Comparison of ENCODE assay signal across 9 mouse cellular contexts in genomic region chr9:118928007-118928406, GRCm38 (mm10). TPM values are rescaled to one million over a fixed set of nuclear protein-coding genes. Genes with fewer than 3 reads are reported as not detected.
DNase-seq lines count a peak whose midpoint lies in the region; ATAC-seq lines count a peak whose summit lies in the region.
"Had no signal": no experiment of that assay in that cellular context is flagged by ENCODE, and none has a peak within 500 bp of the region (broad histone marks: within the 10 kb centered on the region; RNA-seq: fewer than 3 reads in every experiment).

No protein-coding gene starts in this region.

- H3K9me3 ChIP-seq in kidney, embryonic 14.5 days (ENCODE audit: control insufficient read depth, low read length): no peaks in the 10 kb centered on the region
- H3K9me3 ChIP-seq in forebrain, embryonic 10.5 days: no peaks in the 10 kb centered on the region
- no peaks in the 10 kb centered on the region for H3K9me3 ChIP-seq in intestine, embryonic 14.5 days (ENCODE audit: control insufficient read depth, low read length)
- H3K9me3 ChIP-seq in midbrain, embryonic 15.5 days: no peaks in the 10 kb centered on the region

- H3K27ac ChIP-seq in kidney, embryonic 14.5 days (ENCODE audit: low read depth, low read length): peak overlapping the region; percentile 44; the same call in 1 of the 2 replicates
- no peak overlapping the region for H3K27ac ChIP-seq in forebrain, embryonic 10.5 days
- peak overlapping the region; percentile 54; the same call in 1 of the 2 replicates for H3K27ac ChIP-seq in intestine, embryonic 14.5 days (ENCODE audit: low read depth)
- H3K27ac ChIP-seq in midbrain, embryonic 15.5 days: no peak overlapping the region

- peak overlapping the region; percentile 88 for H3K4me3 ChIP-seq in kidney, embryonic 14.5 days (ENCODE audit: low read length)
- peak overlapping the region; percentile 83 for H3K4me3 ChIP-seq in forebrain, embryonic 10.5 days
- peak overlapping the region; percentile 88 for H3K4me3 ChIP-seq in intestine, embryonic 14.5 days (ENCODE audit: low read depth, low read length)
- peak overlapping the region; percentile 82 for H3K4me3 ChIP-seq in midbrain, embryonic 15.5 days

- DNase-seq in kidney, postnatal 10 days: no peak
- DNase-seq in forebrain, embryonic 10.5 days (ENCODE audit: extremely low spot score, low spot score): no peak
- no peak for DNase-seq in intestine, embryonic 14.5 days (ENCODE audit: low spot score)
- DNase-seq in frontal cortex, postnatal 10 days (ENCODE audit: low spot score in 2 of 2): no peak
- DNase-seq in left cerebral cortex, postnatal 10 days (ENCODE audit: extremely low spot score in 1 of 2, low spot score in 2 of 2): no peak
- DNase-seq: gastrocnemius, postnatal 25 days had no signal

- peak overlapping the region; percentile 92 for H3K9ac ChIP-seq in kidney, embryonic 14.5 days (ENCODE audit: low read depth, low read length)
- H3K9ac ChIP-seq in intestine, embryonic 14.5 days (ENCODE audit: low read length): peak overlapping the region; percentile 14; the same call in 1 of the 2 replicates
- peak overlapping the region; percentile 13; the same call in 1 of the 2 replicates for H3K9ac ChIP-seq in midbrain, embryonic 15.5 days

- peak overlapping the region; percentile 81 for H3K4me2 ChIP-seq in kidney, embryonic 14.5 days (replicated peaks; ENCODE audit: low read depth, low read length)
- peak overlapping the region; percentile 96 for H3K4me2 ChIP-seq in intestine, embryonic 14.5 days (ENCODE audit: low read length)
- H3K4me2 ChIP-seq in midbrain, embryonic 15.5 days: peak overlapping the region; percentile 98

- intact Hi-C loops in left cerebral cortex, postnatal 10 days (cut with DNase I): loop anchor here (5.0 kb wide), 2 partner anchors 54 to 104 kb away; no protein-coding TSS in a partner anchor

- no peaks in the 10 kb centered on the region for H3K36me3 ChIP-seq in kidney, embryonic 14.5 days (ENCODE audit: control insufficient read depth, insufficient read depth, low read length)
- H3K36me3 ChIP-seq in forebrain, embryonic 10.5 days (replicated peaks): no peaks in the 10 kb centered on the region; the same call in 1 of the 2 replicates
- 0 out of 2 replicates have a peak, but pooled peaks cover 5% of the 10 kb centered on the region for H3K36me3 ChIP-seq in intestine, embryonic 14.5 days (ENCODE audit: control insufficient read depth, insufficient read depth, low read length)
- no peaks in the 10 kb centered on the region for H3K36me3 ChIP-seq in midbrain, embryonic 15.5 days (replicated peaks)

- WGBS in kidney, embryonic 14.5 days: 47% methylated on average over 2 of the region's 2 CpGs
- WGBS in forebrain, embryonic 10.5 days: 36% methylated on average over 2 of the region's 2 CpGs
- WGBS in intestine, embryonic 14.5 days: 53% methylated on average over 2 of the region's 2 CpGs
- WGBS in midbrain, embryonic 15.5 days: 52% methylated on average over 2 of the region's 2 CpGs

- H3K27me3 ChIP-seq in kidney, embryonic 14.5 days (ENCODE audit: control insufficient read depth, insufficient read depth, low read length): no peaks in the 10 kb centered on the region
- peaks cover 28% of the 10 kb centered on the region for H3K27me3 ChIP-seq in forebrain, embryonic 10.5 days (ENCODE audit: poor library complexity, severe bottlenecking)
- no peaks in the 10 kb centered on the region for H3K27me3 ChIP-seq in intestine, embryonic 14.5 days (replicated peaks; ENCODE audit: control insufficient read depth, insufficient read depth, low read length)
- no peaks in the 10 kb centered on the region for H3K27me3 ChIP-seq in midbrain, embryonic 15.5 days (replicated peaks)

- peaks cover 32% of the 10 kb centered on the region for H3K4me1 ChIP-seq in kidney, embryonic 14.5 days (ENCODE audit: control insufficient read depth, insufficient read depth, low read length)
- H3K4me1 ChIP-seq in forebrain, embryonic 10.5 days: peaks cover 57% of the 10 kb centered on the region
- peaks cover 20% of the 10 kb centered on the region for H3K4me1 ChIP-seq in intestine, embryonic 14.5 days (replicated peaks; ENCODE audit: control insufficient read depth, insufficient read depth, low read length)
- peaks cover 29% of the 10 kb centered on the region for H3K4me1 ChIP-seq in midbrain, embryonic 15.5 days

- no peak for ATAC-seq in kidney, embryonic 14.5 days (ENCODE audit: low FRiP score, low TSS enrichment)
- ATAC-seq in intestine, embryonic 14.5 days (replicated peaks; ENCODE audit: low FRiP score, low TSS enrichment, low read depth): no peak
- no peak for ATAC-seq in midbrain, embryonic 15.5 days (replicated peaks)
- no peak for ATAC-seq in megakaryocyte progenitor cell, adult 5-6 weeks (replicated peaks; ENCODE audit: poor library complexity)

RNA-seq across cellular contexts. Expression of gene Ctdspl, which starts 1.8 kb away (rescaled TPM):
- 25.3 and 31.2 TPM in 2 replicates for polyA plus RNA-seq in kidney, embryonic 14.5 days (2014; fragmentation: Nextera tagmentation; extraction: Ambion mirVana)
- 7.2 and 7.3 TPM in 2 replicates for polyA plus RNA-seq in forebrain, embryonic 10.5 days (2016; fragmentation: Nextera tagmentation; extraction: Ambion mirVana)
- polyA plus RNA-seq in intestine, embryonic 14.5 days (2014; fragmentation: Nextera tagmentation; extraction: Ambion mirVana): 21.3 and 22.1 TPM in 2 replicates
- polyA plus RNA-seq in midbrain, embryonic 15.5 days (2015; fragmentation: Nextera tagmentation; extraction: Ambion mirVana): 7.5 and 8.3 TPM in 2 replicates
- total RNA-seq in megakaryocyte progenitor cell, adult 5-6 weeks (2015): 16.7 and 19.4 TPM in 2 replicates
- total RNA-seq in megakaryocyte progenitor cell, adult 5-6 weeks (2017): 7.4 and 8.1 TPM in 2 replicates
- 10 to 100 TPM; 18.6 to 25.5 TPM for total RNA-seq in left cerebral cortex, postnatal 10 days (2021)

Comparison
In these comparisons a context has a peak if more than half of its experiments do, and no peak if none do; other contexts are left out.
1. H3K27ac ChIP-seq: peak in kidney, embryonic 14.5 days (single experiment) and intestine, embryonic 14.5 days (single experiment); none in forebrain, embryonic 10.5 days (single experiment) and midbrain, embryonic 15.5 days (single experiment).
2. H3K9ac ChIP-seq: peak in every context shown above with its lines; median percentile 92 in kidney, embryonic 14.5 days; 14 in intestine, embryonic 14.5 days; 13 in midbrain, embryonic 15.5 days.
3. Peak in every context shown above with its lines, with median percentiles within 50 percentile points of each other: H3K4me2 ChIP-seq and H3K4me3 ChIP-seq.